Mouse (Mus musculus) olfactory bulb, adult 2 months (tissue): ENCODE results near the gene C1ql1. TPM values are rescaled to one million over a fixed set of nuclear protein-coding genes. Genes with fewer than 3 reads are reported as not detected.

Source experiments
- H3K27ac ChIP-seq: fragments of 200-500 bp; 2 replicates; pipeline ENCODE4 v1.5.1; 2012; ENCODE audit warnings: low read depth, low read length; ENCODE audit not compliant: insufficient read depth
- H3K4me1 ChIP-seq: fragments of 200-500 bp; 2 replicates; pipeline ENCODE4 v1.6.1; 2012; ENCODE audit warnings: low read length; ENCODE audit not compliant: control insufficient read depth, insufficient read depth
- H3K4me3 ChIP-seq: fragments of 200-500 bp; 2 replicates; pipeline ENCODE4 v1.5.1; 2012; ENCODE audit warnings: mild to moderate bottlenecking, low read depth, low read length, moderate library complexity; ENCODE audit not compliant: insufficient read depth
- CTCF ChIP-seq: fragments of 200-500 bp; IDR thresholded peaks from 2 replicates; pipeline ENCODE4 v1.5.1; 2012; ENCODE audit warnings: low read depth, mild to moderate bottlenecking, low read length, moderate library complexity; ENCODE audit not compliant: insufficient read depth
- POLR2A ChIP-seq: fragments of 200-500 bp; IDR thresholded peaks from 2 replicates; pipeline ENCODE4 v1.6.1; 2012; ENCODE audit warnings: mild to moderate bottlenecking, low read depth, low read length, moderate library complexity; ENCODE audit not compliant: insufficient read depth
- WGBS: fragments of 180-500 bp; shearing (Covaris S2); methylation state at CpG from one replicate; pipeline ENCODE4 v1.1.7; 2018; 5-methylcytosine and 5-hydroxymethylcytosine counted together
- polyA plus RNA-seq: library from polyadenylated mRNA; stranded (reverse); fragments of >200 nt; gene quantifications from 2 replicates; pipeline ENCODE4 v1.2.4, GENCODE M21; 2012; ENCODE audit warnings: low replicate concordance; ENCODE audit not compliant: missing spikeins, insufficient read depth, insufficient read length

The C1ql1 gene
- polyA plus RNA-seq, 1 experiment = not detected

GRCm38 (mm10) chr11:102962861-102963245 is 16.4 kb upstream of the C1ql1 start:
- TF ChIP-seq CTCF (no peak), POLR2A (no peak)
- H3K4me3 ChIP-seq = no peak overlapping the region
- no peak overlapping the region for H3K27ac ChIP-seq
- 72% methylated on average over 7 of the region's 7 CpGs for WGBS
- H3K4me1 ChIP-seq = peaks cover 29% of the 10 kb centered on the region

GRCm38 (mm10) chr11:102961082-102961481 is 14.6 kb upstream of the C1ql1 start:
- TF ChIP-seq CTCF = no peak
- no peak for TF ChIP-seq POLR2A
- WGBS = 94% methylated on average over 4 of the region's 4 CpGs
- no peak overlapping the region for H3K4me3 ChIP-seq
- H3K27ac ChIP-seq = no peak overlapping the region
- H3K4me1 ChIP-seq = peaks cover 36% of the 10 kb centered on the region

- WGBS = 89% methylated on average over 1 of the region's 1 CpGs
- H3K4me3 ChIP-seq = no peak overlapping the region
Measured at GRCm38 (mm10) chr11:102958870-102959269, 12.4 kb upstream of the C1ql1 start.

DNA sequence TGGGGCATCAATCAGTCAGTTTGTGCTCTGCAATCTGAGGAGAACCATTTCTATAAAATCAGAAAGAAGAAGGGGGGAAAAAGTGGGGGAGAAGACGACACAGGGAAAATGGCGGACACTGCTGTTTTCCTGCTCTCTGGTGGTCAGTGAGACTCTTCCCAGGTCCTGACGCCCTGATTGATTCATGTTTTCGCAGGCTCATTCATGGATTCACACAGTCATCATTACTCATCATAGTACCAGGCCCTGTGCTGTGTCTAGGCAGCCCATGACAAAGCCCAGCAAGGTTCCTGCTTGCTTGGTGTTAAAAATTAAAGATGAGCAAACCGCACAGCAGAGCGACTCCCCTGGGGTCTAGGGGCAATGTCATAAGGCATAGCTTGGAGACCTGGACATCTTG is 11.9 kb upstream of the C1ql1 start:
- H3K27ac ChIP-seq = no peak overlapping the region
- peaks cover 31% of the 10 kb centered on the region for H3K4me1 ChIP-seq
- WGBS = 94% methylated on average over 6 of the region's 6 CpGs
- TF ChIP-seq POLR2A (no peak), CTCF (no peak)
- no peak overlapping the region for H3K4me3 ChIP-seq

More at GRCm38 (mm10) chr11:102958870-102959269, 12.4 kb upstream of the C1ql1 start:
- H3K4me1 ChIP-seq = peaks cover 35% of the 10 kb centered on the region
- TF ChIP-seq CTCF (no peak), POLR2A (no peak)
- H3K27ac ChIP-seq = no peak overlapping the region

- Histone ChIP-seq H3K4me1 (peaks cover 28% of the 10 kb centered on the region), H3K27ac (no peak overlapping the region), H3K4me3 (no peak overlapping the region)
- TF ChIP-seq CTCF (no peak), POLR2A (no peak)
- WGBS = 77% methylated on average over 8 of the region's 8 CpGs
Measured at GRCm38 (mm10) chr11:102957692-102958091, 11.2 kb upstream of the C1ql1 start.

DNA sequence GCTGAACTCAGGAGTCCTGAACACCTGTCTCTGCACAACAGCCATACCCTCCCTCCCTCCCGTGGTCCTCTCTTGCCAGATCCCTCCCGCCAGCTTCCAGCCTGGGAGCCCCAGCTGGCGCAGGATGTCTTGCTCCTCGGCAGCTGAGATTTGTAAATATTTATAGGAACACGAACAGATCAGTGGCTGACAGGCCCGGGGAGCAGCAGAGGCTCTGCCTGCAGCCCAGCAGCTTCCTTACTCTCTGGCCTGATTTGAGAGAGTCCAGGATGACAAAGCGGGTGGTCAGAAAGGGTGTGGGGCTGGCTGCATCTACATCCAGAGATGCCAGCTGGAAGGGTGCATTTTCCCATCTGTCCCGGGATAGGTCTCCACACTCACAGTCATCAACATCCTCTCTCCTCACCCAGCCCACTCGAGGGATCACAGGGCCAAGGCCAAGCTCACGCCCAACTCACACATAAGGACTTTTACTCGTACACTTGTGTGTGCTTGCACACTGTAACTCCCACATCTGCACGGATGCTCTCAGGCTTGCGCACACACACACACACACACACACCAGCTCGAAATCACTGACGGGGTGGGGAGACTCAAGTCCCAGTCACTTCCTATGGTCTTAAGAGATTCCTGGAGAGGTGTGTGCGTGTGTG is 10.6 kb upstream of the C1ql1 start:
- H3K27ac ChIP-seq = peak overlapping the region; percentile 1; the same call in 1 of the 2 replicates
- no peak overlapping the region for H3K4me3 ChIP-seq
- whole genome bisulfite sequencing = 35% methylated on average over 16 of the region's 16 CpGs
- peaks cover 28% of the 10 kb centered on the region for H3K4me1 ChIP-seq
- no peak for TF ChIP-seq POLR2A
- no peak for TF ChIP-seq CTCF

- WGBS = 48% methylated on average over 6 of the region's 6 CpGs
- H3K4me3 ChIP-seq = no peak overlapping the region
Measured at GRCm38 (mm10) chr11:102952922-102953321, 6.4 kb upstream of the C1ql1 start.

DNA sequence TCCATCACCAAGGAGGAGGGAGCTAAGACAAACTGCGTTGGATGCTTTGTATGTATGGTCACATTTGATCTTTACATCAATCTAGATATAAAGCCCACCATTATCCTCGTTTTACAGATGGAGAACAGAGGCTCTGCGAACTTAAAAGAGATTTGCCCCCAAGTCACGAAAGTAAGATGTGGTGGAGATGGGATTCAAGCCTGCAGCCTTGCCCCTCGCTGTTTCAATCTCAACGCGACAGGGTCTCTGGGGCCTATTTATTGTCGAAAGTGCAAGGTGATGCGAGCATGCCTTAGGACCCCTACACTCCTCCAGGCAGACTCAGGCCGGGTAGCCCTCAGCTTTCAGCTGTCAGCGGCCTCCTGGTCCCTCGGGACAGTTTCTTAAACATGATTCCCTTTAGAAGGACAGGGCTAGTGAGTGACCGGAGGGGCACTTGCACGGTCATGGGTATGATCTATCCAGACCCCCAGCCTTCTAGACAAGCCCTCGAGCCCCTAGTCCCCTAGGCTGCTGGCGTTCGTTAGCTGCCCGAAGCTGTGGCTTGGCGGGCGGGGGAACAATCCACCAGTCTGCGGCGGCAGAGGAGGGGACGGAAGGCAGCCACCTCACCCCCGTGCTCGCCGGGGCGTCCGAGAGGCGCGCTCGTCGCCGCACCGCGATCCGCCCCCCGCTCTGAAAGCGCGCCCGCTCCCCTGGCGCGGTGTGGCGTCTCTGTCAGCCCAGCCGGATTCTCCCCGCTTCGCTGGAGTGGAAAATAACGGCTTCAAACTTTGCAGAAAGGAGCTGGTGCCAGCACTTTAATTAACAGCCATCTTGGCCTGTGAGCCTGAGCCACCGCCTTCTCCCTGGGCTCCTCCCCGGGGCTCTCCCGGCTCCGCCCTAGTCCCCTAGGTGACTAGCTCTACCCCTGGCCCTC is 1.8 kb upstream of the C1ql1 start:
- no peak overlapping the region for H3K27ac ChIP-seq
- TF ChIP-seq CTCF (no peak), POLR2A (no peak; the same call in 1 of the 2 replicates)
- WGBS = 7% methylated on average over 51 of the region's 51 CpGs

More at GRCm38 (mm10) chr11:102952922-102953321, 6.4 kb upstream of the C1ql1 start:
- no peak for TF ChIP-seq POLR2A
- TF ChIP-seq CTCF = no peak
- Histone ChIP-seq H3K27ac (no peak overlapping the region), H3K4me1 (peaks cover 36% of the 10 kb centered on the region)

GRCm38 (mm10) chr11:102946992-102947343 is 480 bp upstream of the C1ql1 start:
- 37% methylated on average over 8 of the region's 8 CpGs for WGBS
- TF ChIP-seq CTCF = no peak; the same call in 1 of the 2 replicates
- no peak for TF ChIP-seq POLR2A
- H3K4me3 ChIP-seq = no peak overlapping the region

More for the DNA sequence above, 1.8 kb upstream of the C1ql1 start:
- Histone ChIP-seq H3K4me1 (peaks cover 32% of the 10 kb centered on the region), H3K4me3 (peak overlapping the region; percentile 36)

More at GRCm38 (mm10) chr11:102946992-102947343, 480 bp upstream of the C1ql1 start:
- Histone ChIP-seq H3K4me1 (peaks cover 29% of the 10 kb centered on the region), H3K27ac (no peak overlapping the region)
